8 mouse cellular contexts compared by ENCODE assay signal in the genomic region with DNA sequence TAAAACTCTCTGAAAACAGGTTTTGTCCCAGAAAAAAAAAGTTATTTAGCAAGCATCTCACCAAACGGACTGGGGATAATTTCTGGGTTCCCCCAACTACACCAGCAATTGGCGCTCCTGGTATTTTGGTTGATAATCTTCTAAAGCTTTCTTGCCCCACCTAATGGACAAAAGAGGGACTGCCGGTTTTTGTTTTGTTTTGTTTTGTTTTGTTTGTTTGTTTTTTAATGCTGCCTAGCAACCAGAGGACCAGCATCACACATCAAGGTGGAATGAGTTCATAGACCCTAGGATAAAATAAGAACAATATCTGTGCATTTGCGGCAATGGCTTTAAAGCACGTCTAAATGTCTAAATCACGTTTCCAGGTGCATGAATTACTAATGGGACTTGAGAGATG. TPM values are rescaled to one million over a fixed set of nuclear protein-coding genes. Genes with fewer than 3 reads are reported as not detected.
DNase-seq lines count a peak whose midpoint lies in the region; ATAC-seq and TF ChIP-seq lines count a peak whose summit lies in the region.

No protein-coding gene starts in this region.

- H3K27me3 ChIP-seq in lung, postnatal 0 days (replicated peaks; ENCODE audit: insufficient read depth, low read length), result 0 out of 2 replicates have a peak, but pooled peaks cover 2% of the 10 kb centered on the region
- peaks cover 55% of the 10 kb centered on the region for H3K27me3 ChIP-seq in forebrain, embryonic 10.5 days (ENCODE audit: poor library complexity, severe bottlenecking)

- TF ChIP-seq EP300 in lung, postnatal 0 days (IDR thresholded peaks at IDR 0.05), result no peak

- no peaks in the 10 kb centered on the region for H3K9me3 ChIP-seq in lung, postnatal 0 days (ENCODE audit: low read length)
- no peaks in the 10 kb centered on the region for H3K9me3 ChIP-seq in forebrain, embryonic 10.5 days

- intact Hi-C loops in gastrocnemius, adult 2 months (cut with DNase I), result loop anchor here (2.0 kb wide), 1 partner anchor 74 kb away; no protein-coding TSS in a partner anchor
- intact Hi-C loops in heart, postnatal 25 days (cut with DNase I), result loop anchor here (2.0 to 5.0 kb wide), 2 partner anchors 75 to 164 kb away; no protein-coding TSS in a partner anchor

- 41% methylated on average over 6 of the region's 6 CpGs for whole genome bisulfite sequencing in lung, postnatal 0 days
- 46% methylated on average over 6 of the region's 6 CpGs for WGBS in forebrain, embryonic 10.5 days

- no peak for DNase-seq in gastrocnemius, adult 2 months
- DNase-seq in gastrocnemius, adult 8-10 months (ENCODE audit: low spot score in 2 of 2), result no peak
- DNase-seq in lung, postnatal 0 days (ENCODE audit: low spot score), result peak; percentile 17
- DNase-seq in lung, adult 18-20 months, result no peak
- peak; percentile 16 for DNase-seq in brain, adult 2 months (ENCODE audit: low read depth, low spot score)
- peak; percentile 12 for DNase-seq in lung, postnatal 25 days (ENCODE audit: low spot score)
- DNase-seq in forebrain, embryonic 10.5 days (ENCODE audit: extremely low spot score, low spot score), result no peak
- no peak for DNase-seq in heart, postnatal 25 days (ENCODE audit: low spot score)

- H3K4me1 ChIP-seq in lung, postnatal 0 days (ENCODE audit: insufficient read depth, low read depth, low read length), result no peaks in the 10 kb centered on the region
- no peaks in the 10 kb centered on the region for H3K4me1 ChIP-seq in forebrain, embryonic 10.5 days

- ATAC-seq in lung, postnatal 0 days, result no peak

- no peak overlapping the region for H3K9ac ChIP-seq in lung, postnatal 0 days (replicated peaks; ENCODE audit: low read depth)

- no peak overlapping the region for H3K27ac ChIP-seq in gastrocnemius, adult 2 months
- no peak overlapping the region for H3K27ac ChIP-seq in lung, postnatal 0 days (ENCODE audit: low read length)
- H3K27ac ChIP-seq in forebrain, embryonic 10.5 days, result no peak overlapping the region

- no peaks in the 10 kb centered on the region for H3K36me3 ChIP-seq in lung, postnatal 0 days (ENCODE audit: insufficient read depth, low read length)
- H3K36me3 ChIP-seq in forebrain, embryonic 10.5 days (replicated peaks), result no peaks in the 10 kb centered on the region

- peak; percentile 61 for TF ChIP-seq CTCF in gastrocnemius, adult 2 months (IDR thresholded peaks at IDR 0.05)
- peak; percentile 54 for TF ChIP-seq CTCF in lung, postnatal 0 days (IDR thresholded peaks at IDR 0.05)

- no peak overlapping the region for H3K4me3 ChIP-seq in gastrocnemius, adult 2 months
- no peak overlapping the region for H3K4me3 ChIP-seq in lung, postnatal 0 days (ENCODE audit: low read depth, low read length)
- H3K4me3 ChIP-seq in forebrain, embryonic 10.5 days, result no peak overlapping the region

- no peak overlapping the region for H3K4me2 ChIP-seq in lung, postnatal 0 days (replicated peaks; ENCODE audit: low read depth, low read length)

RNA-seq across cellular contexts. Expression of a gene that starts 20.1 kb away (rescaled TPM):
- 10 to 100 TPM; 11.2 to 36.5 TPM for total RNA-seq in gastrocnemius, adult 2 months (2021)
- 10 to 100 TPM; 18.2 to 36.7 (median 28.8) TPM for total RNA-seq in gastrocnemius, adult 8-10 months (2022)
- polyA plus RNA-seq in lung, postnatal 0 days (2015; fragmentation: Nextera tagmentation; extraction: Ambion mirVana), result 17.9 and 19.7 TPM in 2 replicates
- polyA plus RNA-seq in forebrain, embryonic 10.5 days (2016; fragmentation: Nextera tagmentation; extraction: Ambion mirVana), result 16.5 and 17.8 TPM in 2 replicates
- total RNA-seq in heart, postnatal 25 days (2021), result 100 to 1,000 TPM; 143 to 148 TPM

Comparison
In these comparisons a context has a peak if more than half of its experiments do, and no peak if none do; other contexts are left out.
1. DNase-seq: peak in lung, postnatal 0 days (single experiment), brain, adult 2 months (single experiment) and lung, postnatal 25 days (single experiment); none in gastrocnemius, adult 2 months (single experiment), gastrocnemius, adult 8-10 months (0 of 2), lung, adult 18-20 months (0 of 2), forebrain, embryonic 10.5 days (single experiment) and heart, postnatal 25 days (single experiment).